Mouse (Mus musculus) ovary, adult 2 months (tissue): ENCODE measurements around the gene Fez1. TPM values are rescaled to one million over a fixed set of nuclear protein-coding genes. Genes with fewer than 3 reads are reported as not detected.

Experiments
- polyA plus RNA-seq: library from polyadenylated mRNA; depleted of rRNA; stranded (reverse); fragments of >200 nt; gene quantifications from 2 replicates; pipeline ENCODE4 v1.2.3, GENCODE M21; 2012; rRNA removed

The Fez1 gene
- polyA plus RNA-seq: 3.2 TPM in 2 replicates

GRCm38 (mm10) chr9:36821644-36822000 lies at the start of gene Fez1:
TSS of gene Fez1 (plus strand) at chr9:36821864.

DNA sequence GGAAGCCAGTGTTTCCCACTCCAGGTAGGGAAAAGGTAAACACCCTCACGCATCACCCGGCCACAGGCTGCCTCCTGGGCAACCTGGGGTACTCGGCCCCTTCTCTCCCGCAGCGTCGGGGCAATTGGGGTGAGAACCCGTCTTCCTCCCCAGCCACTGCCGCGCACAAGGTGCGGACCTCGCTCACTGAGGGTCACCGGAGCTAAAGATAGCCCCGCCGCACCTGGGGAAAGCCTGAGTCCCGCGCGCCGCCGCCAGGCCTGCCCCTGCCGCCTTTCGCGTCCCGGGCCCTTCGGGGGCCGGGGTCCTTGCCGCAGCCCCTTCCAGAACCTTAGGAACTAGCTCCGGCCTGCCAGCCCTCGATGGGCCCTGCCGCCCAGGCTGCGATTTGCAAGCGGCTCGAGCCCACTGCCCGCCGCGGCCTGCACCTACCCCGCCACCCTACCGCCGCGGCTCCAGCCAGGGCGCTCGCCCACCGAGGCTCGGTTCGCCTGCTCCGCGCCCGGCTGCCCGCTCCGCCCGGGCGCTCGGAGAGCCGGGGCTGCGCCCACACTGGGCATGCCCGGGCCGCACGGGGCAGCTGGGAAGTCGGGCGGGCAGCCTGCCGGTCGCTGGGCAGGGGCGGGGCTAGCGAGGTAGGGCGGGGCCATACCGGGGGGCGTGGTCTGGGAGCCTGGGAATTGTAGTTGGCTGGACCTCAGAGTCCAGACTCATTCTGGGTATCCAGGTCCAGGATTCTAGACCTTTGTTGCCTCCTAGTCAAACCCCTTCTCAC lies 24.7 kb upstream of the Fez1 start, which contains the start of gene Ei24:
Gene Ei24 (minus strand): TSS at position 613 of the 775 bp plus-strand sequence.

Other genes starting within 250 kb of the Fez1 start
- gene Gm17689, start 239.2 kb upstream of the Fez1 start, polyA plus RNA-seq: not detected in 2 replicates
- 0.31 TPM in 1 of 2 replicates, not detected in the other for gene A630095E13Rik, start 178.5 kb upstream of the Fez1 start, polyA plus RNA-seq
- gene Acrv1, start 128.6 kb upstream of the Fez1 start, polyA plus RNA-seq: not detected in 2 replicates
- 0.78 and 0.79 TPM in 2 replicates for gene Chek1, start 94.8 kb upstream of the Fez1 start, polyA plus RNA-seq
- gene Stt3a, start 54.2 kb upstream of the Fez1 start, polyA plus RNA-seq: 223 and 235 TPM in 2 replicates
- gene Ei24, start 24.5 kb upstream of the Fez1 start, polyA plus RNA-seq: 57.1 and 84.2 TPM in 2 replicates